Mouse (Mus musculus) naive thymus-derived CD4-positive, alpha-beta T cell, adult 2 months (primary cell): ENCODE results near the gene Naxd.

Experiments used
- DNase-seq: peaks from one replicate; pipeline ENCODE4 v3.0.0-alpha.2; 2011; ENCODE audit warnings: low read depth

Gene Naxd

DNA sequence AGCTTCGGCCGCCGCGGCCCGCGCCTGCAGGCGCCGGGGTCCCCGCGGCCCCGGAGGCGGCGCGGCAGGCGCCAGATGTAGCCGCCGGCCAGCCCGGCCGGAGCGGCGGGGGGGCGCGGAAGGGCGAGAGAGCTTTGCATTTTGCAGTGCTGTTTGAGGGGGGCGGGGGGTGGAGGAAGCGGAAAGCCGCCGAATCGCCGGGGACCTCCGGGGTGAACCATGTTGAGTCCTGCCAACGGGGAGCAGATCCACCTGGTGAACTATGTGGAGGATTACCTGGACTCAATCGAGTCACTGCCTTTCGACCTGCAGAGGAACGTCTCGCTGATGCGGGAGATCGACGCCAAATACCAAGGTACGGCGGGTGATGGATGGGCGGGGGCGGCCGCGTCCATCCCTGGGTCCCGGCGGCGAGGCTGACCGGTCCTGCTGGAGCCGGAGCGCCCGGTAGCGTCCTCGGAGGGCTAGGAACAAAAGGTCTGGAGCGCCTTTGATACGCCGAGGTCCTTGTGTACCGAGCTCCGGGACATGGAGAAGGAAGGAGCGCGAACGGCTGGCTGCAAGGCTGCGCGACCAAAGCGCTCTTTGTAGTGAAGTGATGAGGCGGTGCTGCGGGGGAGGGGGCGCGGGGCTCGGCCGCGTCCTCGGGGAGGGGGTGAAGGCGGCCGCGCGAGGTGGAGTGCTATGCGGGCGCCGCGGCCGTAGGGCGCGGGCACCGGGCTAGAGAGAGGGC lies 59.6 kb downstream of the Naxd start:
- DNase-seq: peak; percentile 73

DNA sequence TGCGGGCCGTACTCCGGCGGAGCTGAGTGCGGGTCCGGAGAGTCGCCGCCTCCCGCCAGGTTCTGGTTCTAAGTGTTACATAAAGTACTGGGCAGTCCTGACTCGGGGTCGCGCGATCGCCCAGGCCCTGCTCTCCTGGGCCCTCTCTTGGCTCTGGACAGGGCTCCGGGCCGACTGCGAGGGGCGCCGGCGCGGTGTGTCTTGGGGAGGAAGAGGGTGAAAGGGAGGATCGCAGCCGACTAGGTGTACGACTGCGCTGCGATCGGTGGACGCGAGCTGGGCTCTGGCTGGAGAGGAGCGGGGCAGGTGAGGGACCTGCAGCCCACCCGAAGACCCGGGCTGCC lies 60.1 kb downstream of the Naxd start:
- no peak for DNase-seq

DNA sequence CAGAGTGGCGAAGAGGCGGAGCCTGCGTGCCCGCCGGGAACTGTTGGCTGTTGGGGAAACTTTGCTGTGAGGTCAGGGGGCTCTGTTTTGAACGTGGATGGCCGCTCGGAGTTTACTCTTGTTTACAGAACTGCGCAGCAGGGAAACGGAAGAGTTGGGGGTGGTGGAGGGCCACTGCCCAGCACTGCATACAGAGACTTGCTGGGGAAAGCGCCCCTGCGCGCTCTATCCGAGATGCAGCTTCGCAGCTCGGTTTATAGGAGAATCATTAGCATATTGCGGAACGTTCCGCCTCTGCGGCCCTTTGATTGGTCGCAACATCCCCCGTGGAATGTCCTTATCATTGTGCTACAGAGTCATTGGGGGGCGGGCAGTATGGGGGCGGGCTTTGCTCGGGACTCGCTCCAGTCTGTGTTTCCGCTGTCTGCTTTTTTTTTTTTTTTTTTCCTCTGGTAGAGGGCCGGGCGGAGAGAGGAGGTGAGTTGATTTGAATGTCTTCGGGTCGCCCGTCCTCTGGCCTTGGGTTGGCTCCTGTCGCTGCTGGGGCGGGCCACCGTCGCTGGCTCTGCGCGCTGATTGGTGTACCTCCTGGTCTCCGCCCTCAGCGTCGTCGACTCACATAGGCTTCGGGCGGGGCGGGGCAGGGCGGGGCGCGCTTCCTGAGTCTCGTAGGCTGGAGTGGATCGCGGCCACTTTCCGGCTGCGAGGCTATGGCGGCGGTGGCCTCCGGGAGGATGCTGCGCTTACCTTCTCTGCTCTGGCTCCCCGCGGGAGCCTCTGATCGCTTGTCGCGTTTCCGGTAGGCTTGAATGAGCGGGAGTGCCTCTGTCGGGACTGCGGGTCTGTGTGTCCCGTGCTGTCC lies 60.7 kb downstream of the Naxd start:
- DNase-seq: peak; percentile 99

DNA sequence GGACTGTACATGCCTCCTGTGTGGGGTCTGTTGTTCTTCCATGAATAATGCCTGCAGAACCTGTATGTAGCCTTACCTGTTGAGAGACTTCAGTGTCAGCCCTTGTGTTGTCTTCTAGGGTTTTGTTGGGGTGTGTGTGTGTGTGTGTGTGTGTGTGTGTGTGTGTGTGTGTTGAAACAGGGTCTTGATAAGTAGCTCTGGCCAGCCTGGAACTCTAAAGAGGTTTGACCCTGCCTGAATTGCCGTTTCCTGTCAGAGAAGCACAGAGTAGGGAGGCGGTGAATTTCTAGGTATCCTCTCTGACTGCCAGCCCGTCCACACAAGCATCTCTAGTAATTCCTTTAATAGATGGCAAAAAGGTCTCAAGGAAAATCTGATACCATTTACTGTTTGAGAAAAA lies 62.2 kb downstream of the Naxd start:
- no peak for DNase-seq

DNA sequence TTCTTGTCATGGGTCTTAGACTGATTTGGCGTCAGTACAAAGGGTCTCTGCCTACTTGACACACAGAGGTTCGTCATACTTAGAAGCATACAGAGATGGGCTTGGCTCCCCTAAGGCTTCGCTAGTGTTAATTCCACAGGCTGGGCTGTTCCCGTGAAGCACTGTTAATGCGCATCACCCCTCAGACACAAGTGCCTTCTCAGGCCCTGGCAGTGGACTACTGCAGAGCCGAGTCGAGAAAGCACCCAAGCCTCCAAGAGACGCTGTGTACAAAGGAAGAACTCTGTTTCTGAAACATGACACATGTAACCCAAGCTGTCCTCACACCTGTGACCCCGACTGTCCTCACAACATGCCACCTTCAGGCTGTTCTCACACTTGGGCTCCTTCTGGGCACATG lies 62.9 kb downstream of the Naxd start:
- DNase-seq: no peak

DNA sequence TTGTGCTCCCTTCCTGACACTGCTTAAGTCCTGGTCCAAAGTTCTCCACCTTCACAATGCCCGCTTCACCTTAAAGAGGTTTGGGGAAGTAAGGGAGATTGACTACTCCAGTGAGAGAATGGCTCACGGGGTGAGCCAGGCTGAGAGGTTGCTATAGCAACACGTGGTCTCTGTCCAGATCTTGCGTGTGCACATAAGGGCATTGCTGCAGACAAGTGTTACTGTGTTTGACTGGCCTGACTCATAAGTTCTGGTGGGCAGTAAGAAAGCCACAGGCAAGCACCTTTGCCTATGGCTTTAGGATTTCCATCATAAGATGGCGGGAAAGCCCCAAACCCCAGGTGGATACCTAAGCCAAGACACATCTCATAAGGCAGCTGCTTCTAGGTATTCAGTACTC lies 66.9 kb downstream of the Naxd start:
- DNase-seq: no peak
